Mouse (Mus musculus) naive thymus-derived CD4-positive, alpha-beta T cell, adult 2 months (primary cell): ENCODE measurements around the gene Cyb5d1.

Source experiments
- DNase-seq: peaks from one replicate; pipeline ENCODE4 v3.0.0-alpha.2; 2011; ENCODE audit warnings: low read depth

Cyb5d1 gene

GRCm38 (mm10) chr11:69403691-69404594 is 8.5 kb upstream of the Cyb5d1 start:
- DNase-seq, result no peak

DNA sequence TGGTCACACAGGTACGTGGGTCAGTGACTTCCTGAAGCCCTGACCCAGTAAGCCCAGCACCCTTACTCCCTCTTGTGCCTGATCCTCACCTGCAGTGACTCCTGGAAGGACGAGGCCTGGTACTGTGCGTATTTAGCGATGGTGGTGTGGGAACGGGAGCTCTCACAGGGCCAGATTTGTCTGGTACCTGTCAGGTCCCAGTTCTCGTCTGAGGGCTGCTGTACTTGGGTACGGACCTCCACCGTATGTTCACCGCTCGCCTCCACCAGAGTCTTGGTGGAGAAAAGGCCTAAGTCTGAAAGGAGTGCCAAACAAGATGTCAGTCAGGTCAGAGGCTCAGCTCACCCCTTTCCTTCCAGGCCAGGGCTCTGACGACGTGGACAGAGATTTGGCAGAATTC is 6.6 kb upstream of the Cyb5d1 start:
- peak; percentile 43 for DNase-seq

- peak; percentile 97 for DNase-seq
These were observed 5.8 kb upstream of the Cyb5d1 start for GRCm38 (mm10) chr11:69401210-69401637.

GRCm38 (mm10) chr11:69400083-69400850 is 4.8 kb upstream of the Cyb5d1 start:
- no peak for DNase-seq

DNA sequence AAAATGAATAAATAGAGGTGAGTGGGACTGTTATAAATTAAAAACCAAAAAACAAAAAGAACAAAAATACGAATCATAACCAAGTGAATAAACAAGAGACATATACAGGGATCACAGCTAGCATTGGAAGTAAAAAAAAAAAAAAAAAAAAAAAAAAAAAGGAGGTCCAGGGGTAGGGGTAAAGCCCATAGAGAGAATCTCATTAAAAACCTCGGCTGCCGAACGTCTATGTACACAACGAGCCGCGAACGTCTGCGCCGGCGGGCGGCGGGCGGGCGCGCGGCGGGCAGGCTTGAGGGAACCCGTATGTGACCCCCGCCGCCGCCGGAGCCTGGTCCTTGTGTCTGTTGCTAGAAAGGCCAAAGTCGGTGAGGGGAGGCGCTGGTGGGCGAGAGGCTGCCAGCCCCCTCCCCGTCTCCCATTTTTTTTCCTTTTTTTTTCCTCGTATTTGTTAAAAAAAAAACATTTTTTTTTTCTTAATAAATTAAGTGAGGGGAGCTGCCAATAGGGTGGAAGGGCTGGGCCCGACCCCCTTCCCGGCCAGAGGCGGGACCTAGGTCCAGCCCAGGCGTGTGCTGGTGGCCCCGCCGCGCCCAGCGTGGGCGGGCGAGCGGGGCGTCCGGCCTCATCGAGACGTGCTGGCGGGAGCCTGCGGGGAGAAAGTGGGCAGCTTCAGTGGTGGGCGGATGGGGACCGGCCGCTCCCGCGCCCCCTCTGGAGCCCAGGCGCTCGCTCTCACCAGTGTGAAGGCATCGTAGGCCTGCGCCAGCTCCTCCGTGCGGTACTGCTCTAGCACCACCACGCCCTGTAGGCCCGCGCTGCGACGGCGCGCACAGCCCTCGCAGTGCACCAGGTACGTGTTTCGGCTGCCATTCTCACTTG is 4.0 kb upstream of the Cyb5d1 start:
- no peak for DNase-seq

- DNase-seq, result no peak
These were observed 3.2 kb upstream of the Cyb5d1 start for GRCm38 (mm10) chr11:69398486-69399200.

- DNase-seq, result no peak
These were observed 2.6 kb upstream of the Cyb5d1 start, which contains the start of gene Tmem88 for GRCm38 (mm10) chr11:69398059-69398458. Gene Tmem88, minus strand, starts transcription at chr11:69398234.

DNA sequence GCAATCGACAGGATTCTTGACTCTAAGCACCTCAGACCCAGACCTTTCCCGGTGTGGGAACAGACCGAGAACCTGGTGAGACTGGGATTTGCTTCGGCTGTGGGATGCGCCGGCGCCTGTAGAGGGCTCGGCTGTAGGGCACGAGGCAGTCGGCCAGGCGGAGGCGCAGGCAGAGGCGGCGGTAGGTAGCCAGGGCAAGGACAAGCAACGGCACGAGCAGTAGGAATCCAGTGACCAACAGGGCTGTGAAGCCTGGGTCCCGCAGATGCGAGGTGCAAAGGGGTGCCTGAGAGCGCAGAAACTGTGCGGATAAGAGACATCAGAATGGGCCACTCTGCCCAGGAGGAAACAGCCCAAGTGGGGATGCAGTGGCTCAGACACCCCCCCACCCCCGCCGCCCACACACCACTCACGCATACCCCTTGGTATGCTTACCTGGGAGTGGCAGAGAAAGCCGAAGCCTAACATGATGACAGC is 2.2 kb upstream of the Cyb5d1 start:
- DNase-seq, result no peak

- DNase-seq, result peak; percentile 36
These were observed 1.3 kb upstream of the Cyb5d1 start for GRCm38 (mm10) chr11:69396772-69397171.

DNA sequence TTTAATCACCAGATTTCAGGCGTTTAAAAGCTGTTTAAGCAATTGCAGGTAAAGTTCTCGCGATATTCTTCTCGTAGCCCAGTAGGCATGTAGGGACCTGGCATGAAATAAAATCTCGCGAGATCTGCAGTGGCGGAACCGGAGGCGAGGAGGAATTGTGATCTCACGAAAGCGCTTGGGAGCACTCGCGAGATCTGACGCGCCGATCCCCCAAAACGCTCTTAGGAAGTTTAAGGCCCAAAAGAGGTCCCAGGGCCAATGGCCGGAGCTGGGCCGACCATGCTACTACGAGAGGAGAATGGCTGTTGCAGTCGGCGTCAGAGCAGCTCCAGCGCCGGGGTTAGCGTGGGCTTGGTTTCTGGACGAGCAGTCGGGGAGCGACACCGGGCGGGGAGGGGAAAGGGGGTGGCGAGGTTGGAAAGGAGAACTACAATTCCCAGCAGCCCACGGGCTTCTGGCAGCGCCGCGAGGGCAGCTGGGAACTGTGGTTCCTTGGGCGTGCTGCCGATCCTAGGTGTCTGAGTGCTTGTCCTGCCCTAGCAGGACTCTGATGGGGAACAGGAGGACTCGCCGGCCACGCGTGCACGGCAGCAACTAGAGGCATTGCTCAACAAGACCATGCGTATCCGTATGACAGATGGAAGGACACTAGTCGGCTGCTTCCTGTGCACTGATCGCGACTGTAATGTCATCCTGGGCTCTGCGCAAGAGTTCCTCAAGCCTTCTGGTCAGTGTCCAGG is 373 bp upstream of the Cyb5d1 start:
- DNase-seq, result peak; percentile 99

GRCm38 (mm10) chr11:69394591-69395167 is 752 bp downstream of the Cyb5d1 start:
- peak; percentile 59 for DNase-seq

GRCm38 (mm10) chr11:69390400-69391034 is 4.9 kb downstream of the Cyb5d1 start:
- peak; percentile 89 for DNase-seq

- DNase-seq, result peak; percentile 24
These were observed 5.7 kb downstream of the Cyb5d1 start for GRCm38 (mm10) chr11:69389531-69390399.

- no peak for DNase-seq
These were observed 6.8 kb downstream of the Cyb5d1 start for GRCm38 (mm10) chr11:69388680-69389079.

GRCm38 (mm10) chr11:69386758-69387157 is 8.7 kb downstream of the Cyb5d1 start:
- no peak for DNase-seq

DNA sequence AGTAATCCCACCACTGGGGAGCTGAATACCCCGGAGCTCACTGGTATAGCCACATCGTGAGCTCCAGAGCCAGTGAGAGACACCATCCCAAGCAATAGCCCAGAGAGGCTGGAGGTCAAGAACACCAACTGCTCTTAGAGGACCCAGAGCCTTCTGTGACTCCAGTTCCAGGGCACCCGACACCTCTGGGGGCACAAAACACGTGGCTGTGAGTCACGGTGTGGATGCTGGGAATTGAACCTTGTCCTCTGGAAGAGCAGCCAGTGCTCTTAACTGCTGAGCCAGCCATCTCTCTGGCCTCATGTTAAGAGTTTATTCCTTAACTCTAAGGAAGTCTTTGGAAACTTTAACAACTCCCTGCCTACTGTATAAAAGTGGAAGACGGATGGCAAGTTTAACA is 10.5 kb downstream of the Cyb5d1 start:
- no peak for DNase-seq

GRCm38 (mm10) chr11:69382478-69383105 is 12.8 kb downstream of the Cyb5d1 start:
- DNase-seq, result no peak

- DNase-seq, result no peak
These were observed 14.1 kb downstream of the Cyb5d1 start for GRCm38 (mm10) chr11:69381356-69381755.
